Comparison of ENCODE assay signal across 16 mouse cellular contexts in the genomic region with DNA sequence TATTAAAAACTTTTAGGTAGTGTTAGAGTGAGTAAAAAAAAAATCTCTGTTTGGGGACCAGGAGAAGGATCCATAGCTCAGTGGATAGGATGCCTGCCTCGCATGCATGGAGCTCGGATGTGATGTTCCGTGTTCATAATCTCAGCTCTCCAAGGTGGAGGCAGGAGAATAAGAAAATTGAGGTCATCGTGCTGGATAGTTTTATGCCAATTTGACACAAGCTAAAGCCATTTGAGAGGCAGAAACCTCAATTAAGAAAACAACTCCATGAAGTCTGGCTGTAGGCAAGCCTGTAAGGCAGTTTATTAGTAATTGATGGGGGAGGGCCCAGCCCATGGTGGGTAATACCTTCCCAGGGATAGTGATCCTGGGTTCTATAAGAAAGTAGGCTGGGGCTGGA. TPM values are rescaled to one million over a fixed set of nuclear protein-coding genes. Genes with fewer than 3 reads are reported as not detected.
DNase-seq lines count a peak whose midpoint lies in the region; ATAC-seq lines count a peak whose summit lies in the region.
"Had no signal": no experiment of that assay in that cellular context is flagged by ENCODE, and none has a peak within 500 bp of the region (broad histone marks: within the 10 kb centered on the region; RNA-seq: fewer than 3 reads in every experiment).

No protein-coding gene starts in this region.

- H3K4me3 ChIP-seq in heart, embryonic 13.5 days, result no peak overlapping the region
- no peak overlapping the region for H3K4me3 ChIP-seq in midbrain, embryonic 11.5 days (ENCODE audit: low read depth, low read length)
- no peak overlapping the region for H3K4me3 ChIP-seq in midbrain, embryonic 13.5 days (replicated peaks)
- H3K4me3 ChIP-seq: heart, embryonic 15.5 days; hindbrain, embryonic 10.5 days; hindbrain, embryonic 13.5 days had no signal

- no peak overlapping the region for H3K4me2 ChIP-seq in heart, embryonic 13.5 days
- H3K4me2 ChIP-seq in midbrain, embryonic 11.5 days, result no peak overlapping the region
- H3K4me2 ChIP-seq in midbrain, embryonic 13.5 days (replicated peaks), result no peak overlapping the region
- H3K4me2 ChIP-seq: heart, embryonic 11.5 days; heart, embryonic 15.5 days; hindbrain, embryonic 13.5 days had no signal

- DNase-seq in heart, adult 11 months, result peak; percentile 74
- no peak for DNase-seq in heart, postnatal 10 days
- no peak for DNase-seq in heart, postnatal 4 days
- DNase-seq in midbrain, embryonic 11.5 days (ENCODE audit: low spot score, missing footprints), result peak; percentile 59
- DNase-seq in right cerebral cortex, postnatal 36 days (ENCODE audit: low spot score in 2 of 2), result no peak
- DNase-seq: forebrain, postnatal 0 days had no signal

- H3K36me3 ChIP-seq in heart, embryonic 13.5 days, result no peaks in the 10 kb centered on the region
- H3K36me3 ChIP-seq in midbrain, embryonic 11.5 days (ENCODE audit: control insufficient read depth, insufficient read depth, low read length), result no peaks in the 10 kb centered on the region
- H3K36me3 ChIP-seq in midbrain, embryonic 13.5 days, result no peaks in the 10 kb centered on the region
- H3K36me3 ChIP-seq: heart, embryonic 15.5 days; hindbrain, embryonic 10.5 days; hindbrain, embryonic 13.5 days had no signal

- no peaks in the 10 kb centered on the region for H3K9me3 ChIP-seq in heart, embryonic 13.5 days
- H3K9me3 ChIP-seq in midbrain, embryonic 11.5 days (ENCODE audit: control insufficient read depth, low read length), result no peaks in the 10 kb centered on the region
- no peaks in the 10 kb centered on the region for H3K9me3 ChIP-seq in midbrain, embryonic 13.5 days
- H3K9me3 ChIP-seq: hindbrain, embryonic 10.5 days had no signal

- WGBS in heart, embryonic 13.5 days, result 79% methylated on average over 4 of the region's 4 CpGs
- WGBS in midbrain, embryonic 11.5 days, result 91% methylated on average over 4 of the region's 4 CpGs
- 93% methylated on average over 4 of the region's 4 CpGs for WGBS in midbrain, embryonic 13.5 days

- H3K27ac ChIP-seq in heart, embryonic 13.5 days (replicated peaks), result 0 out of 2 replicates have a peak overlapping the region, but pooled peaks have one; percentile 29
- no peak overlapping the region for H3K27ac ChIP-seq in midbrain, embryonic 11.5 days (ENCODE audit: low read depth, low read length)
- H3K27ac ChIP-seq in midbrain, embryonic 13.5 days, result no peak overlapping the region
- H3K27ac ChIP-seq: hindbrain, embryonic 10.5 days; hindbrain, embryonic 13.5 days had no signal

- no peak overlapping the region for H3K9ac ChIP-seq in heart, embryonic 13.5 days
- H3K9ac ChIP-seq in midbrain, embryonic 11.5 days (ENCODE audit: low read length), result no peak overlapping the region
- no peak overlapping the region for H3K9ac ChIP-seq in midbrain, embryonic 13.5 days (replicated peaks)
- H3K9ac ChIP-seq: forebrain, postnatal 0 days; heart, embryonic 15.5 days; hindbrain, embryonic 13.5 days had no signal

- intact Hi-C loops in heart, postnatal 10 days (cut with DNase I), result no loop called here

- ATAC-seq in heart, embryonic 13.5 days (ENCODE audit: extremely low read depth, insufficient number of reproducible peaks, low FRiP score, low TSS enrichment), result no peak
- no peak for ATAC-seq in midbrain, embryonic 11.5 days (ENCODE audit: low FRiP score)
- no peak for ATAC-seq in midbrain, embryonic 13.5 days
- ATAC-seq: CD4-positive, CD25-positive, alpha-beta regulatory T cell, adult 4 months; forebrain, embryonic 14.5 days; forebrain, postnatal 0 days; hindbrain, embryonic 16.5 days had no signal

- no peaks in the 10 kb centered on the region for H3K27me3 ChIP-seq in heart, embryonic 13.5 days (replicated peaks)
- H3K27me3 ChIP-seq in midbrain, embryonic 11.5 days (ENCODE audit: control insufficient read depth, insufficient read depth, low read length), result no peaks in the 10 kb centered on the region
- no peaks in the 10 kb centered on the region for H3K27me3 ChIP-seq in midbrain, embryonic 13.5 days
- H3K27me3 ChIP-seq: heart, embryonic 15.5 days; hindbrain, embryonic 13.5 days had no signal

- H3K4me1 ChIP-seq in heart, embryonic 13.5 days, result peaks cover 23% of the 10 kb centered on the region
- H3K4me1 ChIP-seq in midbrain, embryonic 11.5 days (ENCODE audit: control insufficient read depth, insufficient read depth, low read length), result no peaks in the 10 kb centered on the region
- H3K4me1 ChIP-seq in midbrain, embryonic 13.5 days (replicated peaks), result no peaks in the 10 kb centered on the region

RNA-seq across cellular contexts. Expression of gene Coro2b, which starts 23.6 kb away (rescaled TPM):
- total RNA-seq in heart, postnatal 10 days (2021), result 10 to 100 TPM; 17.9 to 20.3 TPM
- 6.4 and 7.3 TPM in 2 replicates for polyA plus RNA-seq in heart, embryonic 13.5 days (2015; fragmentation: Nextera tagmentation; extraction: Ambion mirVana)
- 10 to 100 TPM; 16.2 to 16.9 TPM for total RNA-seq in heart, postnatal 4 days (2021)
- polyA plus RNA-seq in midbrain, embryonic 11.5 days (2014; fragmentation: Nextera tagmentation; extraction: Ambion mirVana), result 15.3 and 15.7 TPM in 2 replicates
- 28.4 and 34.7 TPM in 2 replicates for polyA plus RNA-seq in midbrain, embryonic 13.5 days (2015; fragmentation: Nextera tagmentation; extraction: Ambion mirVana)
- total RNA-seq: MEL had no signal

Comparison
In these comparisons a context has a peak if more than half of its experiments do, and no peak if none do; other contexts are left out.
1. DNase-seq: peak in heart, adult 11 months (single experiment) and midbrain, embryonic 11.5 days (single experiment); none in heart, postnatal 10 days (0 of 2), heart, postnatal 4 days (single experiment) and right cerebral cortex, postnatal 36 days (0 of 2).